10 mouse cellular contexts compared by ENCODE assay signal in genomic region chr11:106573476-106574240, GRCm38 (mm10). TPM values are rescaled to one million over a fixed set of nuclear protein-coding genes. Genes with fewer than 3 reads are reported as not detected.
DNase-seq lines count a peak whose midpoint lies in the region; ATAC-seq and TF ChIP-seq lines count a peak whose summit lies in the region.
"Had no signal": no experiment of that assay in that cellular context is flagged by ENCODE, and none has a peak within 500 bp of the region (broad histone marks: within the 10 kb centered on the region; RNA-seq: fewer than 3 reads in every experiment).

No protein-coding gene starts in this region.

- no peak overlapping the region for H3K9ac ChIP-seq in hindbrain, embryonic 13.5 days
- no peak overlapping the region for H3K9ac ChIP-seq in hindbrain, embryonic 11.5 days (ENCODE audit: low read depth, low read length)
- H3K9ac ChIP-seq in neural tube, embryonic 13.5 days: 0 out of 2 replicates have a peak overlapping the region, but pooled peaks have one; percentile 22
- H3K9ac ChIP-seq in hindbrain, postnatal 0 days (replicated peaks; ENCODE audit: low read length): no peak overlapping the region
- H3K9ac ChIP-seq in stomach, embryonic 16.5 days (ENCODE audit: low read length): no peak overlapping the region
- H3K9ac ChIP-seq: liver, embryonic 15.5 days had no signal

- no peaks in the 10 kb centered on the region for H3K9me3 ChIP-seq in hindbrain, embryonic 13.5 days
- H3K9me3 ChIP-seq in hindbrain, embryonic 11.5 days (ENCODE audit: control insufficient read depth, low read length): no peaks in the 10 kb centered on the region
- no peaks in the 10 kb centered on the region for H3K9me3 ChIP-seq in neural tube, embryonic 13.5 days
- H3K9me3 ChIP-seq in hindbrain, postnatal 0 days (ENCODE audit: low read length): no peaks in the 10 kb centered on the region
- no peaks in the 10 kb centered on the region for H3K9me3 ChIP-seq in stomach, embryonic 16.5 days (replicated peaks; ENCODE audit: control insufficient read depth, low read length)
- H3K9me3 ChIP-seq: liver, embryonic 15.5 days had no signal

- no peak overlapping the region for H3K4me2 ChIP-seq in hindbrain, embryonic 13.5 days
- no peak overlapping the region for H3K4me2 ChIP-seq in hindbrain, embryonic 11.5 days (replicated peaks; ENCODE audit: low read depth, low read length)
- H3K4me2 ChIP-seq in neural tube, embryonic 13.5 days: no peak overlapping the region
- no peak overlapping the region for H3K4me2 ChIP-seq in hindbrain, postnatal 0 days (ENCODE audit: low read depth, low read length)
- H3K4me2 ChIP-seq in stomach, embryonic 16.5 days (ENCODE audit: low read depth, low read length): peak overlapping the region; percentile 27; the same call in 1 of the 2 replicates
- H3K4me2 ChIP-seq: liver, embryonic 15.5 days had no signal

- H3K36me3 ChIP-seq in hindbrain, embryonic 13.5 days: no peaks in the 10 kb centered on the region
- no peaks in the 10 kb centered on the region for H3K36me3 ChIP-seq in hindbrain, embryonic 11.5 days (ENCODE audit: control insufficient read depth, insufficient read depth, low read length)
- no peaks in the 10 kb centered on the region for H3K36me3 ChIP-seq in neural tube, embryonic 13.5 days
- no peaks in the 10 kb centered on the region for H3K36me3 ChIP-seq in hindbrain, postnatal 0 days (ENCODE audit: insufficient read depth, low read length)
- no peaks in the 10 kb centered on the region for H3K36me3 ChIP-seq in stomach, embryonic 16.5 days (ENCODE audit: control insufficient read depth, insufficient read depth, low read length)
- H3K36me3 ChIP-seq: liver, embryonic 15.5 days had no signal

- 67% methylated on average over 9 of the region's 9 CpGs for WGBS in hindbrain, embryonic 13.5 days
- 64% methylated on average over 9 of the region's 9 CpGs for WGBS in hindbrain, embryonic 11.5 days
- WGBS in neural tube, embryonic 13.5 days: 53% methylated on average over 9 of the region's 9 CpGs
- WGBS in hindbrain, postnatal 0 days: 74% methylated on average over 9 of the region's 9 CpGs
- WGBS in stomach, embryonic 16.5 days: 42% methylated on average over 9 of the region's 9 CpGs

- H3K4me1 ChIP-seq in hindbrain, embryonic 13.5 days (replicated peaks): peaks cover 34% of the 10 kb centered on the region
- H3K4me1 ChIP-seq in hindbrain, embryonic 11.5 days (replicated peaks; ENCODE audit: control insufficient read depth, insufficient read depth, low read length): 0 out of 2 replicates have a peak, but pooled peaks cover 4% of the 10 kb centered on the region
- peaks cover 40% of the 10 kb centered on the region for H3K4me1 ChIP-seq in neural tube, embryonic 13.5 days (replicated peaks)
- peaks cover 19% of the 10 kb centered on the region; the same call in 1 of the 2 replicates for H3K4me1 ChIP-seq in hindbrain, postnatal 0 days (ENCODE audit: insufficient read depth, low read length)
- H3K4me1 ChIP-seq in stomach, embryonic 16.5 days (ENCODE audit: control insufficient read depth, insufficient read depth, low read length): peaks cover 24% of the 10 kb centered on the region

- no peak for DNase-seq in hindbrain, embryonic 11.5 days (ENCODE audit: low spot score)
- no peak for DNase-seq in neural tube, embryonic 10.5 days (ENCODE audit: extremely low spot score, low spot score)
- no peak for DNase-seq in hindbrain, postnatal 0 days (ENCODE audit: low spot score)
- DNase-seq in left cerebral cortex, adult 18-20 months (ENCODE audit: low spot score in 2 of 2): no peak
- DNase-seq in embryo, embryonic 10.5 days (ENCODE audit: low spot score): no peak
- DNase-seq: cerebellum, adult 8-10 months had no signal

- TF ChIP-seq CTCF in hindbrain, postnatal 0 days (IDR thresholded peaks at IDR 0.05; ENCODE audit: low read depth): no peak

- H3K27me3 ChIP-seq in hindbrain, embryonic 13.5 days: no peaks in the 10 kb centered on the region
- H3K27me3 ChIP-seq in hindbrain, embryonic 11.5 days (ENCODE audit: control insufficient read depth, insufficient read depth, low read length): no peaks in the 10 kb centered on the region
- H3K27me3 ChIP-seq in neural tube, embryonic 13.5 days: no peaks in the 10 kb centered on the region
- H3K27me3 ChIP-seq in hindbrain, postnatal 0 days (ENCODE audit: insufficient read depth, low read length): no peaks in the 10 kb centered on the region
- no peaks in the 10 kb centered on the region for H3K27me3 ChIP-seq in stomach, embryonic 16.5 days (ENCODE audit: control insufficient read depth, insufficient read depth, low read length)
- H3K27me3 ChIP-seq: liver, embryonic 15.5 days had no signal

- peak overlapping the region; percentile 64; the same call in 1 of the 2 replicates for H3K27ac ChIP-seq in hindbrain, embryonic 13.5 days
- no peak overlapping the region for H3K27ac ChIP-seq in hindbrain, embryonic 11.5 days (ENCODE audit: low read depth, low read length)
- H3K27ac ChIP-seq in neural tube, embryonic 13.5 days (replicated peaks): peak overlapping the region; percentile 61; the same call in 1 of the 2 replicates
- H3K27ac ChIP-seq in hindbrain, postnatal 0 days: peak overlapping the region; percentile 15; the same call in 1 of the 2 replicates
- H3K27ac ChIP-seq in stomach, embryonic 16.5 days (ENCODE audit: low read length): peak overlapping the region; percentile 60
- H3K27ac ChIP-seq: liver, embryonic 15.5 days had no signal

- ATAC-seq in hindbrain, embryonic 13.5 days (ENCODE audit: low FRiP score): no peak
- no peak for ATAC-seq in hindbrain, embryonic 11.5 days (ENCODE audit: low FRiP score)
- no peak for ATAC-seq in neural tube, embryonic 13.5 days (ENCODE audit: low read depth)
- no peak for ATAC-seq in hindbrain, postnatal 0 days
- ATAC-seq in stomach, embryonic 16.5 days (ENCODE audit: insufficient read depth, low FRiP score): 0 out of 2 replicates have a peak, but pooled peaks have one; percentile 17

- no peak overlapping the region for H3K4me3 ChIP-seq in hindbrain, embryonic 13.5 days
- H3K4me3 ChIP-seq in hindbrain, embryonic 11.5 days (ENCODE audit: low read depth, low read length): no peak overlapping the region
- no peak overlapping the region for H3K4me3 ChIP-seq in neural tube, embryonic 13.5 days
- H3K4me3 ChIP-seq in hindbrain, postnatal 0 days (ENCODE audit: low read length): no peak overlapping the region
- no peak overlapping the region for H3K4me3 ChIP-seq in stomach, embryonic 16.5 days (replicated peaks; ENCODE audit: low read length)
- H3K4me3 ChIP-seq: liver, embryonic 15.5 days had no signal

RNA-seq across cellular contexts. Expression of gene Tex2, which starts 39.6 kb away (rescaled TPM):
- 21.3 and 21.7 TPM in 2 replicates for polyA plus RNA-seq in hindbrain, embryonic 13.5 days (2015; fragmentation: Nextera tagmentation; extraction: Ambion mirVana)
- polyA plus RNA-seq in hindbrain, embryonic 11.5 days (2014; fragmentation: Nextera tagmentation; extraction: Ambion mirVana): 10.2 and 11.2 TPM in 2 replicates
- 24.0 and 27.3 TPM in 2 replicates for polyA plus RNA-seq in neural tube, embryonic 13.5 days (2015; fragmentation: Nextera tagmentation; extraction: Ambion mirVana)
- 46.2 and 60.5 TPM in 2 replicates for total RNA-seq in hindbrain, postnatal 0 days (2014; rRNA removed)
- 30.0 and 30.8 TPM in 2 replicates for polyA plus RNA-seq in hindbrain, postnatal 0 days (2015; fragmentation: Nextera tagmentation; extraction: Ambion mirVana)
- polyA plus RNA-seq in stomach, embryonic 16.5 days (2015; fragmentation: Nextera tagmentation; extraction: Ambion mirVana): 13.1 and 15.2 TPM in 2 replicates
- 100 to 1,000 TPM; 116 to 121 TPM for total RNA-seq in left cerebral cortex, adult 18-20 months (2021)
